ENCODE assay signal across 23 mouse cellular contexts in genomic region chr19:7062916-7063315, GRCm38 (mm10). TPM values are rescaled to one million over a fixed set of nuclear protein-coding genes. Genes with fewer than 3 reads are reported as not detected.
DNase-seq lines count a peak whose midpoint lies in the region; ATAC-seq lines count a peak whose summit lies in the region.
"Had no signal": no experiment of that assay in that cellular context is flagged by ENCODE, and none has a peak within 500 bp of the region (broad histone marks: within the 10 kb centered on the region; RNA-seq: fewer than 3 reads in every experiment).

No protein-coding gene starts in this region.

- peak; percentile 41 for DNase-seq in adrenal gland, postnatal 14 days
- DNase-seq in adrenal gland, postnatal 10 days, result no peak
- DNase-seq in gastrocnemius, adult 18-20 months (ENCODE audit: low spot score), result peak; percentile 54
- no peak for DNase-seq in gastrocnemius, postnatal 4 days (ENCODE audit: low spot score in 2 of 2)
- DNase-seq in heart, adult 11 months, result peak; percentile 86
- DNase-seq in heart, adult 8-10 months (ENCODE audit: low spot score), result no peak
- peak; percentile 35 for DNase-seq in gastrocnemius, postnatal 14 days
- DNase-seq: adrenal gland, adult 8-10 months; adrenal gland, postnatal 36 days; B cell, adult 2 months; cerebellum, adult 11-12 months; cerebellum, adult 2 months; cerebellum, adult 9-11 months; cerebellum, postnatal 25 days; forebrain, postnatal 0 days had no signal

- intact Hi-C loops in gastrocnemius, postnatal 14 days (cut with DNase I; ENCODE audit: low total_unique reads), result no loop called here

- ATAC-seq in megakaryocyte-erythroid progenitor cell, adult 5-6 weeks (replicated peaks; ENCODE audit: low FRiP score, low TSS enrichment, poor library complexity, severe bottlenecking), result no peak
- ATAC-seq: activated CD4-positive, CD25-positive, alpha-beta regulatory T cell, adult 4 months; CD4-positive, CD25-positive, alpha-beta regulatory T cell, adult 4 months; forebrain, embryonic 13.5 days; forebrain, embryonic 15.5 days; forebrain, postnatal 0 days; Patski had no signal

RNA-seq across cellular contexts. Expression of gene Macrod1, which starts 6.3 kb away (rescaled TPM):
- total RNA-seq in adrenal gland, postnatal 14 days (2021), result 118 and 138 TPM in 2 replicates
- 100 to 1,000 TPM; 134 to 155 TPM for total RNA-seq in adrenal gland, postnatal 10 days (2021)
- total RNA-seq in gastrocnemius, adult 18-20 months (2021), result 100 to 1,000 TPM; 276 to 311 TPM
- 100 to 1,000 TPM; 233 to 237 TPM for total RNA-seq in gastrocnemius, postnatal 4 days (2021)
- total RNA-seq in heart, adult 8-10 months (2022), result 100 to 1,000 TPM; 318 to 340 (median 328) TPM
- total RNA-seq in gastrocnemius, postnatal 14 days (2021), result 100 to 1,000 TPM; 187 to 192 TPM
- total RNA-seq in megakaryocyte-erythroid progenitor cell, adult 5-6 weeks (2014; fragmentation: Nextera tagmentation), result 19.1 and 25.9 TPM in 2 replicates
- total RNA-seq in megakaryocyte-erythroid progenitor cell, adult 5-6 weeks (2017), result 6.1 and 10.3 TPM in 2 replicates
- total RNA-seq: CH12.LX, G1E had no signal

RNA-seq across cellular contexts. Expression of gene Stip1, which starts 23.1 kb away (rescaled TPM):
- total RNA-seq in adrenal gland, postnatal 14 days (2021), result 132 and 155 TPM in 2 replicates
- total RNA-seq in adrenal gland, postnatal 10 days (2021), result 100 to 1,000 TPM; 101 to 107 TPM
- 10 to 100 TPM; 89.7 to 98.5 TPM for total RNA-seq in gastrocnemius, adult 18-20 months (2021)
- total RNA-seq in gastrocnemius, postnatal 4 days (2021), result 100 to 1,000 TPM; 122 to 129 TPM
- 100 to 1,000 TPM in 3 of 4 experiments, 10 to 100 TPM in 1; 96.7 to 125 (median 109) TPM for total RNA-seq in heart, adult 8-10 months (2022)
- 10 to 100 TPM; 80.3 to 92.4 TPM for total RNA-seq in gastrocnemius, postnatal 14 days (2021)
- total RNA-seq in megakaryocyte-erythroid progenitor cell, adult 5-6 weeks (2014; fragmentation: Nextera tagmentation), result 183 and 212 TPM in 2 replicates
- 309 and 310 TPM in 2 replicates for total RNA-seq in megakaryocyte-erythroid progenitor cell, adult 5-6 weeks (2017)

RNA-seq across cellular contexts. Expression of gene Flrt1, which starts 42.6 kb away (rescaled TPM):
- 1.2 and 1.5 TPM in 2 replicates for total RNA-seq in adrenal gland, postnatal 14 days (2021)
- total RNA-seq in adrenal gland, postnatal 10 days (2021), result 1 to 10 TPM; 1.1 to 2.0 TPM
- total RNA-seq in gastrocnemius, adult 18-20 months (2021), result 1 to 10 TPM; 1.1 to 1.9 TPM
- total RNA-seq in gastrocnemius, postnatal 4 days (2021), result 1 to 10 TPM in 1 of 2 experiments, under 1 TPM in 1; 0.91 to 1.4 TPM
- 1 to 10 TPM in 3 of 4 experiments, under 1 TPM in 1; 0.92 to 2.0 (median 1.4) TPM for total RNA-seq in heart, adult 8-10 months (2022)
- total RNA-seq in gastrocnemius, postnatal 14 days (2021), result under 1 TPM; 0.27 to 0.51 TPM
- total RNA-seq in megakaryocyte-erythroid progenitor cell, adult 5-6 weeks (2014; fragmentation: Nextera tagmentation), result not detected in 2 replicates
- not detected in 2 replicates for total RNA-seq in megakaryocyte-erythroid progenitor cell, adult 5-6 weeks (2017)
- total RNA-seq: CH12.LX had no signal

RNA-seq across cellular contexts. Expression of gene Fermt3, which starts 43.6 kb away (rescaled TPM):
- total RNA-seq in adrenal gland, postnatal 14 days (2021), result 6.4 and 14.2 TPM in 2 replicates
- 10 to 100 TPM in 1 of 2 experiments, 1 to 10 TPM in 1; 9.8 to 10.1 TPM for total RNA-seq in adrenal gland, postnatal 10 days (2021)
- under 1 TPM; 0.64 to 0.93 TPM for total RNA-seq in gastrocnemius, adult 18-20 months (2021)
- total RNA-seq in gastrocnemius, postnatal 4 days (2021), result 1 to 10 TPM; 5.3 to 5.4 TPM
- 1 to 10 TPM; 3.3 to 9.6 (median 4.4) TPM for total RNA-seq in heart, adult 8-10 months (2022)
- total RNA-seq in gastrocnemius, postnatal 14 days (2021), result 1 to 10 TPM; 2.0 to 2.2 TPM
- total RNA-seq in megakaryocyte-erythroid progenitor cell, adult 5-6 weeks (2014; fragmentation: Nextera tagmentation), result 151 and 153 TPM in 2 replicates
- total RNA-seq in megakaryocyte-erythroid progenitor cell, adult 5-6 weeks (2017), result 220 and 247 TPM in 2 replicates

Comparison
In these comparisons a context has a peak if more than half of its experiments do, and no peak if none do; other contexts are left out.
1. DNase-seq: peak in adrenal gland, postnatal 14 days (single experiment), gastrocnemius, adult 18-20 months (single experiment), heart, adult 11 months (single experiment) and gastrocnemius, postnatal 14 days (single experiment); none in adrenal gland, postnatal 10 days (single experiment), gastrocnemius, postnatal 4 days (0 of 2) and heart, adult 8-10 months (single experiment).